Mouse (Mus musculus) spleen, postnatal 36 days (tissue): ENCODE data around the gene Slc35f1.

Experiments used
- DNase-seq, 2 experiments: peaks; one replicate each; pipeline ENCODE4 v3.0.0; 2022; ENCODE audit warnings: low spot score in 2 of 2, mixed read lengths in 1 of 2

Gene Slc35f1

DNA sequence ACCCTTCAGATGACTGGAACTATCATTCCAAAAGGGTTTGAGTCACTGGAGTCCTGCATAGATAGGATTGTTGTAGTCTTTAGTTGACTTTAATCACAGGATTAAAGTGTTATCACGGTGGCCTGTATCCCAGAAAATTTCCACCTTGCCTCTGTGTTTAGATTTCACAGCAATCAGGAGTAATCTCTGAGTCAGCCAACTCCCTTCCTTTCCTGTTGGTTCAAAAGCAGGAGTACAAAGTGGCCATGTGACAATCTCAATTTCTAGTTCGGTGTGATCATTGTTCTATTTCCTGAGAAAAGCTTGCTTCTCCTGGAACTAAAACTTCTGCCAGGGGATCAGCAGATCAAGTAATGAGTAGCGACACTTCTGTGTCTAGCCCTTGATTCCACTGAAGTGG lies 410.5 kb downstream of the Slc35f1 start:
- no peak for DNase-seq

DNA sequence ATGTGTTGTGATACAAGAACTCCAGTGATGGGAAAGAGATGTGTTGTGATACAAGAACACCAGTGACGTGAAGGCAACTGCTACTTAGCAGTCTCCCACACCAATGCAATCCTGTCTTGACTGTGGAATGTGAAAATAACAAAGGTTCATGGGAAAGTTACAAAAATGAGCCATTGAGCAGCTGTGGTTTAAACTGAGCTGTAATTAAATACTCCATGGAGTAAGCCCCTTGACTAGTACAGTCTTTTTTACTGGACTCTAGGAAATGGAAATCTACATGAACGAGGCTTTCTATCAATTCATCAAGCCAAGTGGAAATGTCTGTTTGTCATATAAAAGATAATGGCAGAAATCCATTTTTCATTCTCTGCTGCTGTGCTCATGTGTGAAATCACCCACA lies 411.1 kb downstream of the Slc35f1 start:
- DNase-seq: no peak

DNA sequence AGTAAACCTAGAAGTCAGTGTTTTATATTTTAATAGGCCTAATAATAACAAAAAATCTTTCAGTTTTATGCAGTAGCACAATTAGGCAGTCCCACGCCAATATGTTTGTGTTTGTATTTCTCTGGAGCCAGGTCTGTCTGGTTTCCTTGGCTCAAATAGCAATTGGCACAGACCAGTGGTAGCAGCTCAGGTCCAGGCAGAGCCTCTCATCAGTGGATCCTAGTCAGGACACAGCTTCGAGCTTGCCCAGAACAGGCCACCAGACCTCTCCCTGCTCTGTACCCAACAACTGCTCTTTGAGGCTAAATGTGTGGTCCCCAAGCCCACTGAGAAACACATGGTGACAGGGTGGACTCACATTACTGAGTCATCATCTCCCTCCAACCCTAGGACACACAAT lies 412.1 kb downstream of the Slc35f1 start:
- DNase-seq: no peak

DNA sequence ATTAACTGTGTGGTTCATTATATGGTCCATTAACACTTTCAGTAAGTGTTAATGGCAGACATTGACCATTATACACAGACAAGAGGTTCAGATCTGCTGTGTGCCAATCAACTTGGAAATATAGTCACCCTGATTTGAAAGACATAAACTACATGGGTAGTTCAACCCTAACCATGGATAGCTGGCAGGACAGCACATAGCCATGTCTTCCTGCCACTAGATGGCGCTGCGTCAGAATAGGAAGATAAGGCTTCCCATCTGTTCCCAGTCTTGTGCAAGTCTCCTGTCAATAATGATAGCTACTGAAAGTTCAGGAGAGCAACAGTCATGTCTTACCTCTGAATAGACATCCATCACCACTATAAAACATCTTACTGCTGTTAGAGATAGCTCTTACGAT lies 424.7 kb downstream of the Slc35f1 start:
- DNase-seq: peak; percentile 3 to 17

DNA sequence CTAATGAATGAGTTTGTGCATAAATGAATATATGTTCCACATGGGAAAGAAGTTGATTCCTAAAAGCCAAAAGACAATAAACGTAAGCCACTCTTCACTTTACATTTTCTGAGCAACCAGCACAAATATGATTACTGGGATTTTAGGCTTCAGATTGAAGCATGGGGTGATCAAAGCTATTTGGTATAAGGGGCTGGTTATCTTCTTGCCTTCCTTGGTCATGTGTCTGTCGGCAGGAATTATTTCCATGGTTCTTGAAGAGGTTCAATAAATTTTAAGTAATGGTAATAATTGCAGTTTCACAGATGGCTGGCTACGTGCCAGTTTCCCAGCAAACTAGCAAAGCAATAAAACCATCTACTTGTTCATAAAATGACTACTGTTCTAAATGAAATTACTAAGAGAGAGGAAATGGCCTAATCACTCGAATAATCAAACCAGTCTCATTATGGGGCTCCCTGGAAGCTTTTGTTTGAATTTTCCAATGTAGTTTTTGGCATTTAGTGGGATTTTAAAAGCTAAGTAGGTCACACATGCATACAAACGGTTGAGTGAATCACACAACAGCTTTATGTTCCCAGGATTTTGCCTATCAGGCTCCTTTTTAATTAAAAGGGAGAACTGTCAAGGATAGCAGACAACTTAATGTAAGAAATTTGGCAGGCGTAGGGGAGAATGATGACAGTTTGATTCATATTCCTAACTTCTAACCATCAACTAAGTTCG lies 425.5 kb downstream of the Slc35f1 start:
- no peak for DNase-seq

DNA sequence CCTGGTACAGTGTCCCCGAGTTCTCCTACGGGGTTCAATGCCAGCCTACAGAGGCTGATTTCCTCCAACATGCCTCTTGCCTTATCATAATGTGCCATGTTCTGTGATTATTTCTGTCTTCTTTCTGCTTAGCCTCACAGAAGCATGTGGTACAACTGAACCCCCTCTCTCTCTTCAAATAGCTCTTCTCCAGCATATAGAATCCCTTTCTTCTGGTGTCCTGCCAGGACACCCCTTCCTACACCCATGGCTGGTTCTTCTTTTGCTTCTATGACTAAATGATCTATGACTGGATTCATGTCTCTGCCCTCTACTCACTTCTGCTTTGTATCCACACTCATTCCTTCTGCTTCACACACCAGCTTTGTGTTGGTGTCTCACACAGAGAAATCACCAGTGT lies 430.3 kb downstream of the Slc35f1 start:
- DNase-seq: no peak

DNA sequence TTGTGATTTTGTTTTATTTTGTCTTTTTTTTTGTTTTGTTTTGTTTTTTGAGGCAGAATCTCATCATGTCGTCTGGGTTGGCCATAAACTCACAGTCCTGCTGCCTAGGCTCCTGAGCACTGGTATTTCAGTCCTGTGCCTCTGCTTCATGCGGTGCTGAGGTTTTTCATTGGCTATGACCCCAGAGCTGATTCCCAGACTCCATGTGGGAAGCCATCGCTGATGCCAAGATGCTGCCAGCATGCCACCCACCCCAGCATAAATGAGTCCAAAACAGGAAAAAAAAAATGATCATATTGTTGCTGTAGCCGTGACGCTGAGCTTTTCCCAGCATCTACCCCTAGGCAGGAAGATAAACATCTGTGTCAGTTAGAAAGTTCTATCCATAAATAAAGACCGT lies 434.0 kb downstream of the Slc35f1 start:
- DNase-seq: no peak

DNA sequence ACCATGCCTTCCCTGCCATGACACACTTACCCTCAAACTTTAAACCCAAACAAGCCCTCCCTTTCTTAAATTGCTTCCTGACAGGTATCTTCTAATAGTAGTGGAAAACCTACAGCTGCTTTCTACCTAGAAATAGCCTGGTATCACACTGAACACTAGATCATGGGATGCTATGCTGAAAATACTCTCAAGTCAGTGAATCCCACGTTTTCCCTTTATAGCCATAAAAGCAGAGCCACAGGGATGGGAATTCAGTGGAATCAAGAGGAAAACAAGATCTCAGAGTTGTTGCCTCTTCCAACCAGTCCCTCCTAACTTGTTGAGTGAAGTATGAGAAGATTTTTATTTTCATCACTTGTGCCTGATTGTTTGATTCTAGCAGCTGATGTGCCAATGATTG lies 442.4 kb downstream of the Slc35f1 start:
- DNase-seq: no peak

DNA sequence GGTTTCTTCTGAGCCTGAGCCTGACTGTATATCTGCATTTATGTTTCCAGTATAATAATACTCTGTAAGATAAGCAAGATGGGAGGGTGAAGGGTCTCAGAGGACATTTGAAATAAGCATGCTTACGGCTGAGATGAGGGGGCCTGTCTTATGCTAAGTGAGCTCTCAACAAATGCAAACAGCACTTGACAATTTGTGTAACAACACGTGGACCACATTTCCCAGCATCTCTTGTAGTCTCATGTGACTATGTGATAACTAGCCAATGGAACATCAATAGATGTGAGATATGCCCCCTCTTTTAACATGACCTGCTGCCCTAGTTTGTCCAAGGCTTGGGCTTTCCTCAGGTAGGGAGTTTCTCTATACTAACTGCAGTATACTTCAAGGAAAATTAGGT lies 460.0 kb downstream of the Slc35f1 start:
- DNase-seq: no peak

DNA sequence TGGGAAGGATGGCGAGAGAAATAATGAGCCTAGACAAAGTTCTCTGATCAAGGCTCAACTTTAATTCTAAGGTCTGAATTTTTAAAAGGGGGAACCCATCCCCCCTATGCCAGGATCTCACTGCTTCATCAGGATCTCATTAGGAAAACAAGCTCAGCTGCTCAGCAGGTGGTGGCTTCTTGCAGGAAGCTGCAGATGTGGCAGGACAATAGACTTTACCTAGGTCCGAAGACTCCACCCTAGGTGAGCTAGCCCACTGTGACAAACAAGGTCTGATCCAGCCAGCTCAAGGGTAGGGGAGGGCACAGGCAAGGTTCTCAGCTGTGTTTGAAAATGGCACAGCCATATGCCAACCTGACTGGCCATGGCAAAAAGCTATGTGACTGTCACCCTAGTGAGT lies 460.6 kb downstream of the Slc35f1 start:
- DNase-seq: no peak

DNA sequence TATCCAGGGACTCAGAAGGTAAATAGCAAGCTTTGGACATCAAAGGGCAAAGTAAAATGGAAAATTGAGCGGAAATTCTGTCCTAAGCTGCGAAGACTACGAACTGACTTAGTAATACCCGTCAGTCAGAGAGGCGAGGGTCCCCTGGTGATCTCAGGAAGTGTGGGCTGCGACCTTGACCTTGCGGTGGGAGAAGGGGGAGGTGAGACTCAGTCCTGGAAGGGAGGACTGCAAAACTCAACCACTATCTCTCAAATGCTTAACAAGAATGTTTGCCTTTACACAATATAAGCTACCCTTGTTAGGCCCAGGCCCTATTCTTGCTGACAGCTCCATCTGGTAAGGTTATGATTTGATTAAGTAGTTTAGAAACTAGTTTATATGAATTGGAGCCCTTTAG lies 466.0 kb downstream of the Slc35f1 start:
- DNase-seq: no peak

DNA sequence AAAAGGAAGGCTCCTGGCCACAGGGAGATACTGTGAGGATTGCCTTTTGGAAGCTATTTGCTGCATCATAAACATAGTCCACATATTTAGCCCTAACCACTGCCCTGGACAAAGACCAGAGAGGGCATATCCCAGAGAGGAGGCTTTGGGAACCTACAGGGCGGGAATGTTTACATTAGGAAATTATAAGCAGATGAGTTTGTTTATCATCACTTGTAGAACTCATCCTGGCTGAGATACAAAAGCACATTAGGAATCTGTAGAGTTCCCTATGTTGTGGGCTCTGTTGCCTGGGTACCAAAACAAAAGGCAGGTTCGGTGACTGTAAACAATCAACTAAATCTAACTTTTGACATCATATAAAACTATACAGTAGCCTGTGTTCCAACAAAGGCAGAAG lies 467.4 kb downstream of the Slc35f1 start:
- no peak for DNase-seq
